10 mouse cellular contexts compared by ENCODE assay signal in genomic region chr6:66361130-66361529, GRCm38 (mm10).
DNase-seq lines count a peak whose midpoint lies in the region; TF ChIP-seq lines count a peak whose summit lies in the region.
"Had no signal": no experiment of that assay in that cellular context is flagged by ENCODE, and none has a peak within 500 bp of the region (broad histone marks: within the 10 kb centered on the region; RNA-seq: fewer than 3 reads in every experiment).

No protein-coding gene starts in this region.

- peak; percentile 7 for DNase-seq in adrenal gland, postnatal 25 days
- no peak for DNase-seq in adrenal gland, adult 8-10 months
- no peak for DNase-seq in layer of hippocampus, adult 2 months (ENCODE audit: low spot score in 2 of 2)
- DNase-seq in layer of hippocampus, adult 9-11 months, result no peak
- peak; percentile 9 to 16 for DNase-seq in frontal cortex, postnatal 36 days (ENCODE audit: low spot score in 2 of 2)
- DNase-seq in left cerebral cortex, postnatal 14 days (ENCODE audit: low spot score in 2 of 2), result peak; percentile 33 to 36
- no peak for DNase-seq in thymus, postnatal 14 days
- DNase-seq in urinary bladder, adult 2 months (ENCODE audit: low spot score), result no peak
- DNase-seq: gastrocnemius, postnatal 36 days had no signal

- no peak for TF ChIP-seq CTCF in layer of hippocampus, adult 2 months (conservative IDR thresholded peaks at IDR 0.05)

- peak overlapping the region; percentile 64; the same call in 1 of the 2 replicates for H3K27ac ChIP-seq in layer of hippocampus, adult 2 months
- H3K27ac ChIP-seq: midbrain, embryonic 10.5 days had no signal

- intact Hi-C loops in left cerebral cortex, postnatal 14 days (cut with DNase I), result no loop called here

- no peak overlapping the region for H3K4me3 ChIP-seq in layer of hippocampus, adult 2 months
- H3K4me3 ChIP-seq: midbrain, embryonic 10.5 days had no signal

Comparison
In these comparisons a context has a peak if more than half of its experiments do, and no peak if none do; other contexts are left out.
1. DNase-seq: peak in adrenal gland, postnatal 25 days (single experiment), frontal cortex, postnatal 36 days (2 of 2) and left cerebral cortex, postnatal 14 days (2 of 2); none in adrenal gland, adult 8-10 months (single experiment), layer of hippocampus, adult 2 months (0 of 2), layer of hippocampus, adult 9-11 months (single experiment), thymus, postnatal 14 days (single experiment) and urinary bladder, adult 2 months (single experiment).